Mouse (Mus musculus): ENCODE measurements at regions not wholly inside any gene's neighbourhood (a gene's known extent, or its start where the extent isn't known, plus 50 kb on each side); places are given as distances from the start of the nearest gene placed in this dataset.

DNA sequence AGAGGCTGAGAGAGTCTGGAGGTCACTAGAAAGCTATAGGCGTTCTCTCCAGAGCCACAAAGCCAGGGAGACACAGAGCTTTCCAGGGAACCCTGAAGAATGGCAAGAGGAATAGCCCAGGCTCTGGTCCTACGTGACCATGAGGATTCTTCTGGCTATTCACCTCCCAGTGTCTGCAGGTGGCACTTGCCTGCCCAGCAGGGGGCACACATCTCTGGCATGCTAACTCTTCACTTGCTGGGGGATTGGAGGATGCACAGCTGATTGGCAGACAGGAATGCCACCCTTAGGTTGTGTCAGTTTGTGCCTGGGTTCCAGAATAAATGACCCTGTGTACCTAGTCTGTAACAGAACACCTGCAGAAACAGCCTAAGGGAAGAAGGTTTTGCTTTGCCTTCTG, 141.8 kb downstream of the Oma1 start:
- TF ChIP-seq POLR2A (IDR thresholded peaks at IDR 0.05; ENCODE audit: extremely low read depth, insufficient read depth, low read length), result no peak
- TF ChIP-seq CTCF (IDR thresholded peaks at IDR 0.05; ENCODE audit: low read depth, low read length), result no peak
